Mouse (Mus musculus): ENCODE measurements around the gene Plekhh3. TPM values are rescaled to one million over a fixed set of nuclear protein-coding genes. Genes with fewer than 3 reads are reported as not detected.

Plekhh3 gene
- polyA plus RNA-seq (2015; fragmentation: Nextera tagmentation; extraction: Ambion mirVana): 7.9 and 10.5 TPM in 2 replicates

DNA sequence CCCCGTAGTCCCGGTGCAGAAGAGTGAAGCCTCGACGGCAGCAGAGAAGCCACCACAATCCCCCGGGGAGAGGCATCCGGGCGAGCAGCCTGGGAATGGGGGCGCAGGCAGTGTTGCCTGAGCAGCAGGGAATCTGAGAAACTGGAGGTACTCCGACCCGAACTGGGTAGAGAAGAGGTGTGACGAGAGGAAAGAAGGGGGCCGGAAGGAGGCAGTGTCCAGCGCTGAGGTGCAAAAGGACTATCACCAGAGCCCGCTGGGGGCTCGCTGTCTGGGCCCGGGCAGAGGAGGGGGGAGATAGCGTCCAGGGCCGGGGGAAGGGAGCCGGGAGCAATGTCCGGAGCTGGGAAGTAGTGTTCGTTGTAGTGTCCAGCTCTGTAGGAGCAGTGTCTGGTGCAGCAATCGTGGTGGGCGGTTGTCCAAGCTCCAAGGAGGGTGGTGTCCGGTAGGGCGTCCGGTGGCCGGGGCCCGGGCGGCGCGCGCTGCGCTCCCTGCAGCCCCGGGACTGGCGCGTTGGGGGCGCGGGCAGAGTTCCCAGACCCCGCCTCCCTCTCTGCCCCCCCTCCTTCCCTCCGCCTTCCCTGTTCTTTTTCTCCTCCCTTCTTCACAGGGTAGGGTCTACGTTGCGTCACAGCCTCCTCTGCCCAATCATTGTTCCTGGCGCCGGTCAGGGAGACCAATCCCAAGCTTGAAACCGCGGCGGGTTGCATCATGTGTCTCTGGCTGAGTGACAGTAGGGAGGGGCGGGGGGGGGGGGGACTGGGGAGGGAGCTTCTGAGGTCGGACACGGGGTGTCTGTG, at the start of gene Plekhh3:
Gene Plekhh3 (minus strand): TSS at position 541 of the 800 bp plus-strand sequence.

DNA sequence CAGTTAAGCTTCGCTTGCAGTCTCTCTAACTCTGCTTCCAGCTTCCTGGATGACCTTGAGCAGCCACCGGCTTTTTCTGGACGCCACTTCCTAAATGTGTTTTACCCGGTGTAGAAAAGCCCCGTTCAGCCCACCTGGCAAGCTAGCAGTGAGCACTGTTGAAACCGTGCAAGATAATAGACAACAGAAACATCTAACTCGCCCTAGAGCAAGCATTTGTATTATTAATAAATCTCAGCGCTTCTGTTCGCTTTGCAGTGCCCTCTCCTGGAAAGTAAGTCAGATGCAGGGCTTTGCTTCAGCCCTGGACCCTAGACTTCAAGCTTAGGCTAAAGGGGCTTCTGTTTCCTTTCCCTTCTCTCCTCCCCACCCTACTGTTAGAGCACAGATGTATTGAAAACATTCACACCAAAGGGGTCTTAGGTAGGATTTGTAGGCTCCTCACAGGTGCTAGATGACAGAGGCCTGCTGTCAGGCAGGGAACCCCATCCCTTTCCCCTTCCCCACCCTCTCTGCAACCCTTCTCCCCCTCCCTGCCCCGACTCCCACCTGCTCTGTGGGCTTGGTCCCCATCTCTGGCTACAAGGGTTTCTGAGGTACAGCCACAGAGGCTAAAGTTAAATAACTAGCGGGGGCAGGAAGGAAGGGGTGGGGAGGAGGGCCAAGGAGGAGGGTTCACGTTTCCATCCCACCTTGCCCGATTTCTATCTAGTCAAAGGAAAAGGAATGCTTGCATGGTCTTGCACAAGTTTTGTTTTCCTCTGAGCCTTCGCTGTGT, 3.9 kb upstream of the Plekhh3 start, which contains the start of gene Ccr10:
Gene Ccr10 (minus strand): TSS at position 593 of the 778 bp plus-strand sequence.

DNA sequence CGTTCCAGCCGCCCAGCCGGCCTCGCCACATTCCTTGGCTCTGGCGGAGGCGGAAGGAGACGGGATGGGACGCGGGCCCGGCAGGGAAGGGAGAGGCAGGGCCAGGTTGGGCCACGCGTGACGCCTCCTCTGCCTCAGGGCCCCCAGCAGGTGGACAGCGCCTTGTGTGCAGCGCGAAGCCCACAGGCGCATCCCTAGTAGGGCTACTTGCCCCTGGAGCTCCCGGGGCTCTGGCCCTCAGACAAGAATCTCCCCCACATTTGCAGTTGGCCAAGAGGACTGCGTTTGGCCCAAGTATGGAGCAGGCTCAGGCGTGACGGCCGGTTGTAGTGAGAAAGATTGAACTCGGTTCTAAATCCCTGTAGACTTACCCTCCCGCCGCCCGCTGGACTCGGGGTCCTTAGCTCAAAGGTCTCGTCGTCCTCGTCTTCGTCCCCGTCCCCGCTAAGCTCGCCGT, 769 bp downstream of the Plekhh3 start, which contains the start of gene Cntnap1:
Gene Cntnap1 (plus strand): TSS at position 170 of the 457 bp plus-strand sequence.

DNA sequence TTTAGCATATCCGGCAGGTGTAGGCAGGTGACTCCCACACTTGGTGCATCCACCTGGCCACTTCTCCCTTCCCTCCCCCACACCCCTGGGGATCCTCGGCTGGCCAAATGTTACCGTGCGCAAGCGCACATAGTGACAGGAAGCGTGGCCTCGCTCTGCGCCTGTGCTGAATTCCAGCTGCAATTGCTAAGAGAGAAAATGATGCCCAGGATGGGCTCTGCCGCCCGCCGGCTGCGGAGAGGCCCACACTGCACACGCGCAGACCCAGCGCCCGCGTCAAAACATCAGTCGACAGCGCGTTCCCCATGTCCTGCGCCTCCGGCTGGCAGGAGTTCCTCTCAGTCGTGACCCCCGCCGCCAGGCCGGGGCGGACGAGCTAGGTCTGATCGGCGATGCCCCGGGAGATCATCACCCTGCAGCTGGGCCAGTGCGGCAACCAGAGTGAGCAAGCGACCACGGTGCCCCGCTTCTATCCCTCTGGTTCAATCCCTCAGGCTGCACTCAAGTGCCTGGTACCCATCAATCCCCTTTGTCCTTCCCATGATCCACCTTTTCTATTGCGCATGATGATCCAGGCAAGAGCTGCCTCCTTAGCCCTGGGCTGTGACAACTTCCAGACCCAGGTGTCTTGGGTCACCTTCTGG, 15.3 kb downstream of the Plekhh3 start, which contains the start of gene Tubg2:
Gene Tubg2 (plus strand): TSS at position 180 of the 644 bp plus-strand sequence.

DNA sequence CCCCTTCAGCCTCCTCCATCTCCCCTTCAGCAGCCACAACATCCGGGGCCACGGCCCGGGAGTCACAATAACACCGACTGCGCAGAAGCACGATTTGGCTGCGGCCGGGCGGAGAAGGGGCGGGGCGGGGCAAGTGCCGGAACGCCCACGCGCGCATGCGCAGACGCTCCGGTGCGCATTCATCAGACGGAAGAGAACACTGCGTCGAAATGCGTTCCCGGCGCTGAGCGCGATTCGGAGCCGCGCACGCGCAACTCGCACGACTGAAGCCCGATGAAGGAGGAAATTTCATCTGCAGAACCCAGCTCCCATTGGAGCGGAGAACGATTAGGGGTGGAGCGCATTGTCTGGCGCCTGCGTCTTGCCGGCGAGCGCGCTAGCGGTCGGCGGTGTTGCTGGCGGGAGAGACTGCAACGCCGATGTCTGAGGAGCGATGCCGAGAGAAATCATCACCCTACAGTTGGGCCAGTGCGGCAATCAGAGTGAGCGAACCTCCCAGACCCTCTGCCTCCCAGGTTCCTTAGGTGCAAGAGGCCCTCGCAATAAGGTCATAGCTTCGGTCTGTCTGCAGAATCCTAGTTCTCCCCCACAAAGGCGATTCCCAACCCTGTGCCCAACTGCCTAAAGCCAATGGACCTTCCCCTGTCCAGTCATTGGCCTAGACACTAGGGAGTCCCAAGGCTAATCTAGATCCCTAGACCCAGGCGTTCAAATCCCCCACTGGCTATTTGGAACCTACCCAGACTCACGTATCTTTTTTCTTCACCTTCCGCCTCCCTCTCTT, 51.2 kb downstream of the Plekhh3 start, which contains the start of the genes Retreg3 and Tubg1:
Gene Retreg3 (minus strand): TSS at position 133 of the 784 bp plus-strand sequence.
Gene Tubg1 (plus strand): TSS at position 178 of the 784 bp plus-strand sequence.

Small RNA genes within 50 kb of the gene (microRNA-seq; reads per million reads assigned to microRNA genes)
- gene Gm27626: not detected

Other genes starting within 250 kb of the Plekhh3 start
- 49.0 and 55.4 TPM in 2 replicates for gene Stat3, start 231.8 kb downstream of the Plekhh3 start, polyA plus RNA-seq (2015; fragmentation: Nextera tagmentation; extraction: Ambion mirVana)
- gene Cavin1, start 200.5 kb downstream of the Plekhh3 start, polyA plus RNA-seq (2015; fragmentation: Nextera tagmentation; extraction: Ambion mirVana): 52.5 and 68.3 TPM in 2 replicates
- gene Atp6v0a1, start 161.9 kb downstream of the Plekhh3 start, polyA plus RNA-seq (2015; fragmentation: Nextera tagmentation; extraction: Ambion mirVana): 156 and 176 TPM in 2 replicates
- gene Naglu, start 101.3 kb downstream of the Plekhh3 start, polyA plus RNA-seq (2015; fragmentation: Nextera tagmentation; extraction: Ambion mirVana): 12.8 and 12.9 TPM in 2 replicates
- 0.18 and 0.28 TPM in 2 replicates for gene Hsd17b1, start 92.9 kb downstream of the Plekhh3 start, polyA plus RNA-seq (2015; fragmentation: Nextera tagmentation; extraction: Ambion mirVana)
- gene Coasy, start 88.8 kb downstream of the Plekhh3 start, polyA plus RNA-seq (2015; fragmentation: Nextera tagmentation; extraction: Ambion mirVana): 30.7 and 32.2 TPM in 2 replicates
- 66.4 and 68.3 TPM in 2 replicates for gene Mlx, start 84.1 kb downstream of the Plekhh3 start, polyA plus RNA-seq (2015; fragmentation: Nextera tagmentation; extraction: Ambion mirVana)
- 11.4 and 15.9 TPM in 2 replicates for gene Psmc3ip, start 75.9 kb downstream of the Plekhh3 start, polyA plus RNA-seq (2015; fragmentation: Nextera tagmentation; extraction: Ambion mirVana)
- 21.0 and 22.1 TPM in 2 replicates for gene Retreg3, start 51.5 kb downstream of the Plekhh3 start, polyA plus RNA-seq (2015; fragmentation: Nextera tagmentation; extraction: Ambion mirVana)
- gene Tubg1, start 51.4 kb downstream of the Plekhh3 start, polyA plus RNA-seq (2015; fragmentation: Nextera tagmentation; extraction: Ambion mirVana): 61.3 and 65.4 TPM in 2 replicates
- gene Tubg2, start 15.4 kb downstream of the Plekhh3 start, polyA plus RNA-seq (2015; fragmentation: Nextera tagmentation; extraction: Ambion mirVana): 62.5 and 67.4 TPM in 2 replicates
- 13.6 and 14.3 TPM in 2 replicates for gene Cntnap1, start 828 bp downstream of the Plekhh3 start, polyA plus RNA-seq (2015; fragmentation: Nextera tagmentation; extraction: Ambion mirVana)
- 0.56 and 1.0 TPM in 2 replicates for gene Ccr10, start 4.1 kb upstream of the Plekhh3 start, polyA plus RNA-seq (2015; fragmentation: Nextera tagmentation; extraction: Ambion mirVana)
- gene Ezh1, start 55.1 kb upstream of the Plekhh3 start, polyA plus RNA-seq (2015; fragmentation: Nextera tagmentation; extraction: Ambion mirVana): 21.5 and 25.4 TPM in 2 replicates
- gene Ramp2, start 74.7 kb upstream of the Plekhh3 start, polyA plus RNA-seq (2015; fragmentation: Nextera tagmentation; extraction: Ambion mirVana): 143 and 155 TPM in 2 replicates
- 129 and 133 TPM in 2 replicates for gene Vps25, start 82.4 kb upstream of the Plekhh3 start, polyA plus RNA-seq (2015; fragmentation: Nextera tagmentation; extraction: Ambion mirVana)
- gene Wnk4, start 89.2 kb upstream of the Plekhh3 start, polyA plus RNA-seq (2015; fragmentation: Nextera tagmentation; extraction: Ambion mirVana): 5.9 and 6.4 TPM in 2 replicates
- 0.48 and 1.0 TPM in 2 replicates for gene Cntd1, start 107.7 kb upstream of the Plekhh3 start, polyA plus RNA-seq (2015; fragmentation: Nextera tagmentation; extraction: Ambion mirVana)
- 229 and 252 TPM in 2 replicates for gene Coa3, start 107.8 kb upstream of the Plekhh3 start, polyA plus RNA-seq (2015; fragmentation: Nextera tagmentation; extraction: Ambion mirVana)
- gene Becn1, start 130.9 kb upstream of the Plekhh3 start, polyA plus RNA-seq (2015; fragmentation: Nextera tagmentation; extraction: Ambion mirVana): 131 and 140 TPM in 2 replicates
- gene Psme3, start 144.9 kb upstream of the Plekhh3 start, polyA plus RNA-seq (2015; fragmentation: Nextera tagmentation; extraction: Ambion mirVana): 80.5 and 81.0 TPM in 2 replicates
- gene Aoc2, start 153.7 kb upstream of the Plekhh3 start, polyA plus RNA-seq (2015; fragmentation: Nextera tagmentation; extraction: Ambion mirVana): 0.46 and 0.64 TPM in 2 replicates
- gene Aoc3, start 159.3 kb upstream of the Plekhh3 start, polyA plus RNA-seq (2015; fragmentation: Nextera tagmentation; extraction: Ambion mirVana): 0.18 and 0.34 TPM in 2 replicates
- gene G6pc, start 196.2 kb upstream of the Plekhh3 start, polyA plus RNA-seq (2015; fragmentation: Nextera tagmentation; extraction: Ambion mirVana): not detected in 2 replicates
- gene Aarsd1, start 246.3 kb upstream of the Plekhh3 start, polyA plus RNA-seq (2015; fragmentation: Nextera tagmentation; extraction: Ambion mirVana): 84.4 and 90.0 TPM in 2 replicates